Mouse (Mus musculus) gastrocnemius, postnatal 36 days (tissue): ENCODE data around the gene Mei1. TPM values are rescaled to one million over a fixed set of nuclear protein-coding genes. Genes with fewer than 3 reads are reported as not detected.

ENCODE experiments used
- DNase-seq, 2 experiments: peaks; one replicate each; pipeline ENCODE4 v3.0.0; 2022
- intact Hi-C: fragments of 180-260 bp; cut with DNase I; formaldehyde crosslinking; loops from one replicate; pipeline ENCODE4 v1.15.1; 2025
- total RNA-seq, 2 experiments: library from RNA; stranded (reverse); gene quantifications; 2 replicates each; pipeline ENCODE4 v1.2.3; 2021

The Mei1 gene
- total RNA-seq, 2 experiments from 2014 or later = 0.08 to 0.15 TPM

DNA sequence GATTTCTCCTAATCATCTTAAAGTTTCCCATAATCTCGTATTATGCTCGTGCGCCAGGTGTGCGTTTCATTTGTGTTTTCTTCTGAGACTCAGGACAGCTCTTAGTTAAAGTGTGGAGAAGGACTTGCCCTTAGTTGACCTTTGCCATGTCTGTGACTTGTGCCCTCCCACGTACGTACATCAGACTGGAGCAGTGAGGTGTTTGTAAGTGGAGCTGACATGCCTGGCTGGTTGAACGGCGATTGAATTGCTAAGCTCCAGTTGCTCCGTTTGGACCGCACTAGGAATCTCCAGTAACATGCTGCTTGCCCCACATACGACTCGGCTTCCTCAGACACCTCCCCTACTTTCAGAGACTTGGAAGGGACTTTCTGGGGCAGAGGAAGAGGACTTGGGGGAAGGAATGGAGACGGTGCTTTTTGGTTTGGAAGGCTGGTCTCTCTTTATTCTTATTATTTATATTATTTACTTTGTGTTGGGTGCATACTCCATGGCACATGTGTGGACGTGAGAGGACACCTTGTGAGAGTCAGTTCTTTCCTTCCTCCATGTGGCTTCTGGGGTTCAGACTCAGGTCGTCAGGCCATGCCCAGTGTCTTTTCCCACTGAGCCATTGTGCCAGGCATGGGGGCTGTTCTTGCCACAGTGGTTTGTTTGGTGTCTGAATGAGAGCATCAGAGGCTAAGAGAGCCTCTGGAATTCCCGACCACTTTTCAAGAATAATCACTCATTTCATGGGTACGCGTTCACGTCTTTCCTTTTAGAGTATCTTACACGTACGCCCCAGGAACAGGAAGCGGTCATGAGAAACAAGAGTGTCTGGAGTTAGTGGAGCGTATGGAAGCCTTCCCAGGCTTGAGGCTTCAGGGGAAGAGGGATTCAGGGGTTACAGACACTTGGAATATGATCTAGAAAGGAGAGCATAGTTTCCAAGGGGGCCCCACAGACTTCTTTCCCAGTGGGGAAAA, 97.7 kb downstream of the Mei1 start:
- intact Hi-C loops = loop anchor here (5.0 to 10.0 kb wide), 2 partner anchors 40 to 177 kb away; partner anchors contain the start of gene Ccdc134
- DNase-seq = peak in 1 of 2 experiments; percentile 13

DNA sequence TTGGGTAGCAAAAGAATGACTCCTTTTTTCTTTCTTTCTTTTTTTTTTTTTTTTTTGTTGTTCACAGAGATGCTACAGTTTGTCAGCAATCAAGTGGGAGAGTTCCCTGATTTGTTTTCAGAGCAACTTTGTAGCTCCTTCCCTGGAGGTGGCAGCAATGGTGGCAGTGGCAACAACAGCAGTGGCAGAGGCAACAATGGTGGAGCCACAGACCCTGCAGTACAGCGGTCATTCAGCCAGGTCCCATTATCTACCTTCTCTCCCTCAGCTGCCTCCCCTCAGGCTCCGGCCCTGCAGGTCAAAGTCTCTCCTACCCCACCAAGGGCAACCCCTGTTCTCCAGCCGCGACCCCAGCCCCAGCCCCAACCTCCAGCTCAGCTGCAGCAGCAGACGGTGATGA, 99.9 kb downstream of the Mei1 start:
- no peak for DNase-seq
- intact Hi-C loops = loop anchor here (5.0 to 10.0 kb wide), 3 partner anchors 42 to 175 kb away; partner anchors contain the start of gene Ccdc134

DNA sequence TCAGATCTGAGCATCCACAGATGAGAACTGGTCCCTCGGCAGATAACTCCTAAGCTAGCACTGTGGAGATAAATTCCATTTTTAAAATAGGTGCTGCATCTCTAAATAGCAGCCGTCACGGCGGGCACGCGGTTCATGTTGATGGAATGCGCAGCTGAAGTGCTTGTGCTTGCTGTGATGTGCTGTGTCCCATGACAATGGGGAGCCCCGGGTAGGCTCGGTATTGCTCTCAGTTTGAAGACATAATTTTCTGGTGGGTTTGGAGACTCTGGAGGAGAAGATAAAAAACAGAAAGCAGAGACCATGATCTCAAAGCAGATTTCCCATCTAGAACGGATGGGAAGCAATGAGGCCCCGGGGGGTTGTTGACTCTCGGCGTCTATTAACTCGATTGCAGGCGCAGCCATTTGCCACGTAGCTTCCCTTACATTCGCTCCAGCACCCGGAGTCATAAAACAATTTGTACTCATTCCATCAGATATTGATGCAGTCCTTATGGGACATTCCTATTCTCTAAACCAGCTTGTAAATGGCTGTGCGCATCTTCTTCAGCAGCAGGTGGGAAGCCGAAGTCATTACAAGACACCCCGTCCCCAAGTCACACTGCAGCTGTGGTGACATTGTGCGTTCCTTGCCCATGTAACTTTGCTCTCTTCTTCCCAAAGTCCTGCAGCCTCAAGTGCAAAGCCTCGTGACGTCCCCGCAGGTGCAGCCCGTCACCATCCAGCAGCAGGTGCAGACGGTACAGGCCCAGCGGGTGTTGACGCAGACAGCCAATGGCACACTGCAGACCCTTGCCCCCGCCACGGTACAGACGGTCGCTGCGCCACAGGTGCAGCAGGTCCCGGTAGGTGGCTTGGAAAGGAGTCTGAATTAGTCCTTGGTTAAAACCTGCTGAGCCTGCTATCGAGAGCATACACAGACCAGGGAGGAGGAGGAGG, 100.9 kb downstream of the Mei1 start:
- DNase-seq = no peak
- intact Hi-C loops = loop anchor here (5.0 kb wide), 1 partner anchor 57 kb away; no protein-coding TSS in a partner anchor

DNA sequence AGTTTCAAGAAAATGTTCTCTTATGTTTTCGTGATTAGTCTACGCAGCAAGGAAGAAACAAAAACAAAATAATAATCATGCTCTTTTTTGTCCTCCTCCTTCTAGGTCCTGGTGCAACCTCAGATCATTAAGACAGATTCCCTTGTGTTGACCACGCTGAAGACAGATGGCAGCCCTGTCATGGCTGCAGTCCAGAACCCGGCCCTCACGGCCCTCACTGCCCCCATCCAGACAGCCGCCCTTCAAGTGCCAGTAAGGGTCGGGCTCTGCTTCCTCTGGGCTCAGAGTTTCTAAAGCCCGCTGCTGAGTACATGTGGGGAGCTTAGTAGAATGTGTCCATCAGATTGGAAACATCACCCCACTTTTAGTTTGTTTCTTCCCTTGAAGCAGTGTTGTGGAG, 102.9 kb downstream of the Mei1 start:
- intact Hi-C loops = loop anchor here (5.0 kb wide), 1 partner anchor 55 kb away; no protein-coding TSS in a partner anchor
- DNase-seq = no peak

DNA sequence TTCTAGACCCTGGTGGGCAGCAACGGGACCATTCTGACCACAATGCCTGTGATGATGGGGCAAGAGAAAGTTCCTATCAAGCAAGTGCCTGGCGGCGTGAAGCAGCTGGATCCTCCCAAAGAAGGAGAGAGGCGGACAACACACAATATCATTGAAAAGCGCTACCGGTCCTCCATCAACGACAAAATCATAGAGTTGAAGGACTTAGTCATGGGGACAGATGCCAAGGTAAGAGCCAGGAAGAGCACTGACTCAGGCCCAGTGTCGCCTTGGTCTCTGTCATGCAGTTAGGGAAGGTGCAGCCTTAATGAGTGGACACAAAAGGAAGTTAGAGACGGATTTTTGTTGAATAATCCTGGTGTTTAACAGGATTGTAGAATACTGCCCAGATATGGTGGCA, 105.3 kb downstream of the Mei1 start:
- intact Hi-C loops = no loop called here

More for the DNA sequence above, 105.3 kb downstream of the Mei1 start:
- no peak for DNase-seq

Other genes with a start within 250 kb of the Mei1 start
- 100 to 1,000 TPM in 1 of 2 experiments, 10 to 100 TPM in 1; 90.3 to 144 TPM for gene Tob2, start 211.2 kb upstream of the Mei1 start, total RNA-seq
- gene Phf5a, start 198.1 kb upstream of the Mei1 start, total RNA-seq = 10 to 100 TPM; 38.1 to 39.4 TPM
- 1,000 to 10,000 TPM; 1,185 to 1,290 TPM for gene Aco2, start 197.7 kb upstream of the Mei1 start, total RNA-seq
- 1 to 10 TPM; 7.7 TPM for gene Polr3h, start 143.8 kb upstream of the Mei1 start, total RNA-seq
- 1 to 10 TPM; 1.8 to 2.3 TPM for gene Csdc2, start 133.2 kb upstream of the Mei1 start, total RNA-seq
- 10 to 100 TPM; 14.7 to 15.5 TPM for gene Pmm1, start 109.1 kb upstream of the Mei1 start, total RNA-seq
- gene 1700029P11Rik, start 89.5 kb upstream of the Mei1 start, total RNA-seq = not detected
- 10 to 100 TPM; 17.8 to 22.9 TPM for gene Xrcc6, start 82.2 kb upstream of the Mei1 start, total RNA-seq
- gene Desi1, start 36.1 kb upstream of the Mei1 start, total RNA-seq = 10 to 100 TPM; 16.7 to 17.7 TPM
- gene Snu13, start 22.4 kb upstream of the Mei1 start, total RNA-seq = 10 to 100 TPM; 36.0 to 47.5 TPM
- not detected for gene 4930407I10Rik, start 10.8 kb upstream of the Mei1 start, total RNA-seq
- 10 to 100 TPM; 10.2 to 17.0 TPM for gene Ccdc134, start 57.9 kb downstream of the Mei1 start, total RNA-seq
- gene Srebf2, start 77.2 kb downstream of the Mei1 start, total RNA-seq = 1 to 10 TPM; 9.2 to 9.8 TPM
- not detected for gene Shisa8, start 142.8 kb downstream of the Mei1 start, total RNA-seq
- gene Tnfrsf13c, start 154.4 kb downstream of the Mei1 start, total RNA-seq = not detected
- under 1 TPM; 0.46 to 0.79 TPM for gene Cenpm, start 174.8 kb downstream of the Mei1 start, total RNA-seq
- gene 1500009C09Rik, start 182.4 kb downstream of the Mei1 start, total RNA-seq = not detected
- gene Sept3, start 204.9 kb downstream of the Mei1 start, total RNA-seq = under 1 TPM; 0.31 to 0.91 TPM
- gene Wbp2nl, start 229.0 kb downstream of the Mei1 start, total RNA-seq = not detected